Mouse (Mus musculus) fibroblast of lung, adult 2 months (primary cell): ENCODE results near the gene Coq4.

Experiments
- DNase-seq: peaks from one replicate; pipeline ENCODE4 v3.0.0-alpha.2; 2011; ENCODE audit warnings: low read depth

Coq4 gene

GRCm38 (mm10) chr2:29792772-29793487 lies 5.6 kb downstream of the Coq4 start:
- DNase-seq = no peak

- peak; percentile 76 for DNase-seq
Measured at GRCm38 (mm10) chr2:29802075-29802826, 15.0 kb downstream of the Coq4 start, which contains the start of gene Slc27a4. Gene Slc27a4, plus strand, starts transcription at chr2:29802634.

GRCm38 (mm10) chr2:29802827-29803201 lies 15.5 kb downstream of the Coq4 start:
- no peak for DNase-seq

GRCm38 (mm10) chr2:29803400-29803831 lies 16.1 kb downstream of the Coq4 start:
- DNase-seq = no peak

GRCm38 (mm10) chr2:29815678-29816371 lies 28.5 kb downstream of the Coq4 start:
- no peak for DNase-seq

- DNase-seq = peak; percentile 79
Measured at GRCm38 (mm10) chr2:29817426-29818232, 30.3 kb downstream of the Coq4 start.

GRCm38 (mm10) chr2:29819363-29819762 lies 32.1 kb downstream of the Coq4 start:
- no peak for DNase-seq

GRCm38 (mm10) chr2:29820025-29820817 lies 32.9 kb downstream of the Coq4 start, which contains the start of gene Urm1:
Gene Urm1, plus strand, starts transcription at chr2:29820075.
- DNase-seq = no peak

GRCm38 (mm10) chr2:29826318-29826925 lies 39.1 kb downstream of the Coq4 start:
- no peak for DNase-seq

GRCm38 (mm10) chr2:29826926-29827708 lies 39.8 kb downstream of the Coq4 start:
- peak; percentile 94 for DNase-seq

GRCm38 (mm10) chr2:29827709-29828024 lies 40.4 kb downstream of the Coq4 start:
- no peak for DNase-seq

GRCm38 (mm10) chr2:29831106-29831505 lies 43.8 kb downstream of the Coq4 start:
- no peak for DNase-seq

- DNase-seq = no peak
Measured at GRCm38 (mm10) chr2:29833796-29834195, 46.5 kb downstream of the Coq4 start.

- no peak for DNase-seq
Measured at GRCm38 (mm10) chr2:29835391-29835899, 48.2 kb downstream of the Coq4 start.

GRCm38 (mm10) chr2:29839460-29839859 lies 52.2 kb downstream of the Coq4 start:
- no peak for DNase-seq

GRCm38 (mm10) chr2:29843231-29844105 lies 56.2 kb downstream of the Coq4 start:
- DNase-seq = no peak

- no peak for DNase-seq
Measured at GRCm38 (mm10) chr2:29844115-29844514, 56.8 kb downstream of the Coq4 start.

- no peak for DNase-seq
Measured at GRCm38 (mm10) chr2:29844661-29845060, 57.4 kb downstream of the Coq4 start.

- no peak for DNase-seq
Measured at GRCm38 (mm10) chr2:29845636-29846035, 58.3 kb downstream of the Coq4 start.
